Mouse (Mus musculus): ENCODE data around the gene Clec2h. TPM values are rescaled to one million over a fixed set of nuclear protein-coding genes. Genes with fewer than 3 reads are reported as not detected.

The Clec2h gene
- polyA plus RNA-seq, 1 experiment = not detected

DNA sequence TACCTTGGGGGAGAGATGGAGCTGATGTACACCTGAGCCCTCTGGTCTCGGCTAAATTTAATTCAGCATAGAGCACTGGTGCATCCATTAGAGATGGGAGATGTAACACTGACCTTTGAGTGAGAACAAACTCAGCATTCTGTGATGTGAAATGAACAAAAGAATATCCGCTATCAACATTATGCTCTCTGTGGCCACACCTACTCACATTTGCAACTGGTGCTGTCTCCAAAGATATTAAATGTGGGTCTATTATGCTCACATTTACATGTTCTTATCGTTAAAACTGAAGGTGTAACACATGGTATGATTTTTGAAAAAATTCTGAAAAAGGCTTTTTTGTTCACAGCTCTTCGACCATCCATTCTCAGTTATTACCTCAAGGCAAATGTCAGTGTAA, 60.8 kb downstream of the Clec2h start, which contains the start of gene Klrb1:
Gene Klrb1 (minus strand): TSS at position 101 of the 400 bp plus-strand sequence.
- no peak for DNase-seq
- no peak within 1 kb of the TSS for H3K4me3 ChIP-seq (replicated peaks; ENCODE audit: extremely low read depth, low read depth, low read length)
- 80% methylated on average over 4 of the region's 4 CpGs for WGBS
- no peaks in the 10 kb centered on the region for H3K4me1 ChIP-seq (ENCODE audit: control insufficient read depth, insufficient read depth, low read length)
- TF ChIP-seq POLR2A (IDR thresholded peaks at IDR 0.05; ENCODE audit: borderline replicate concordance, extremely low read depth, low read depth, low read length) = no peak
- TF ChIP-seq CTCF (IDR thresholded peaks at IDR 0.05; ENCODE audit: insufficient read depth, low read length) = no peak

Other genes starting within 250 kb of the Clec2h start
- 22.6 and 31.5 TPM in 2 replicates for gene Itfg2, start 237.5 kb upstream of the Clec2h start, polyA plus RNA-seq (2012; rRNA removed)
- gene Fkbp4, start 223.7 kb upstream of the Clec2h start, polyA plus RNA-seq (2012; rRNA removed) = 85.8 and 106 TPM in 2 replicates
- 0.31 and 0.54 TPM in 2 replicates for gene Pzp, start 135.7 kb upstream of the Clec2h start, polyA plus RNA-seq (2012; rRNA removed)
- 2.8 and 5.1 TPM in 2 replicates for gene A2ml1, start 80.8 kb upstream of the Clec2h start, polyA plus RNA-seq (2012; rRNA removed)
- 0.52 and 1.8 TPM in 2 replicates for gene Klrb1a, start 38.9 kb upstream of the Clec2h start, polyA plus RNA-seq (2012; rRNA removed)
- 0.22 TPM in 1 of 2 replicates, not detected in the other for gene Klrb1, start 60.7 kb downstream of the Clec2h start, polyA plus RNA-seq (2012; rRNA removed)
- gene Klrb1c, start 126.8 kb downstream of the Clec2h start, polyA plus RNA-seq (2012; rRNA removed) = 1.8 and 2.6 TPM in 2 replicates
- gene Gm44511, start 163.9 kb downstream of the Clec2h start, polyA plus RNA-seq (2012; rRNA removed) = 0.41 TPM in 1 of 2 replicates, not detected in the other
- gene Klrb1b, start 163.9 kb downstream of the Clec2h start, polyA plus RNA-seq (2012; rRNA removed) = 2.4 and 2.7 TPM in 2 replicates
- gene Clec2i, start 225.2 kb downstream of the Clec2h start, polyA plus RNA-seq (2012; rRNA removed) = 0.79 and 1.6 TPM in 2 replicates
- 1.2 and 2.7 TPM in 2 replicates for gene BC035044, start 228.7 kb downstream of the Clec2h start, polyA plus RNA-seq (2012; rRNA removed)

Measured in lung, adult 2 months (tissue).